Mouse (Mus musculus): Measurements from ENCODE around the gene Ugt2b5. TPM values are rescaled to one million over a fixed set of nuclear protein-coding genes. Genes with fewer than 3 reads are reported as not detected.
"Not testable (repeated sequence)": the region's sequence is repeated elsewhere in the genome, so short reads cannot be mapped to it uniquely, and the experiment has no call there.

Gene Ugt2b5
- not detected for total RNA-seq (2021)

DNA sequence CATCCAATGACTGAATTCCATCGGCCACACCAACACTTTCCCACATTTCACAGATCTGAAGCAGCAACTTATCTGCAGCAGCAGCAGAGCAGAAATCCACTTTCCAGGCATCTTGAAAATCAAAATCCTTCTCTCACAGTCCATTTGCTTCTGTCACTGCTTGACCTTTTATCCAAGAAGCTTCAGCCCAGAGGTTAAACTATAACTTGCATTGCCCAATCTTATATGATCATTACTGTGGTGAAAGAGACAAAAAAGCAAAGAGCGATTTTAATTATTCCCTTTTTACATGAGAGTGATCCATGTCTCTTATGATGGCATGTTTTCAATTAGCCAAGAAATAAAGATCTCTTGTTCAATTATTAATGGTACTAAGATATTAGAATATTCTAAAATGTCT is at the start of gene Ugt2b5:
Ugt2b5 (minus strand) TSS at position 123 of the 400 bp plus-strand sequence.
- intact Hi-C loops (cut with DNase I), result loop anchor here (5.0 kb wide), 1 partner anchor 253 kb away; no protein-coding TSS in a partner anchor
- DNase-seq, result not testable (repeated sequence)

GRCm38 (mm10) chr5:87175780-87176179 is 35.7 kb upstream of the Ugt2b5 start:
- DNase-seq; intact Hi-C loops (cut with DNase I): not testable (repeated sequence)

DNA sequence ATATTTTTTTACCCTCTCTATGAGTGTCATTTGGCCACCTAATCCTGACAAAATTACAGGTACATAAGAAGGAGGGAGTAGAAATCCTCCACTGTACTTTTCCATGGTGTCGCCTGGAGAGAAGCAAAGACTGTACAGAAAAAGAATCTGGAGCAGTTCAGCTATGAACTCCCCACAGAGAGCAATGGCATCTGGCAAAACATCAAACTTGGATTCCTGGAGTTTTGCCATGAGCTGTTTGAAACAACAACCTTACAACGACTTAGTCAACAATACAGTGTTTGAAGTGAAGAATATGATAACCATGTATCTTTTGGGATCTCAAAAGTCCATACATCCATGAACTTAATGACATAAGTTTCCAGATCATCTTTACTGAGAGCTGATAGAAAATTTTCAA is 34.6 kb upstream of the Ugt2b5 start:
- intact Hi-C loops (cut with DNase I), result no loop called here
- no peak for DNase-seq

DNA sequence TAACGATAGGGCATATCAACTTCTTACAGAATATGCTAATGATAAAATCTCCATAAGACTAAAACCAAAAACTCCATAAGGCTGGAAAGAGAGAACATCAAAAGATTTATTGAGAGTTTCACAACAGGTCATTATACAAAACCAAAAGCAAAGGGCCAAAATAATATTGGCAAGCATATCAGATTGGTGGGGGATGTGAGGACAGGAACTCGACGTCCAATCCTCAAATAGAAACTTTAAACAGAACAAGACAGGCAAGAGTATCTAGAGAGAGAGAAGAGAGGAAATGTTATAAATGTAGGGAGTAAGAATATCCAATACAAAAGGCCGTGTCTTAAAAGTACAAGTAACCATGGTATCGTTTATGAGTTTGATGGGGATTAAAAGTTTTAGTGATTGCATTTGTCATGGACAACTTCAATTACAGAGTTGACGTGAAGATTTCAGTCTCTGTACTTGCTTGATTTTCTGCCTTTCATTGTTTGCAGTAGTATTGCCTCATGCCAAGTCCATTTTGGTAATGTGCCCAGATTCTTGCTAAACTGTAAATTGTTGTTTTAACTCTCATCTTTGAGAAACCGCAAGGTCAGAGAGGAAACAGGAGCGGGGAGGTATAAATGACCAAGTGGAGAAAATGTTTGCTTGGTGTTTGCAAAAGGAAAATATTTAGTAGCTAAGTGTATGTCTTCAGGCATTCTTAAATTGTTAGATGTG is 7.8 kb upstream of the Ugt2b5 start:
- intact Hi-C loops (cut with DNase I), result no loop called here

DNA sequence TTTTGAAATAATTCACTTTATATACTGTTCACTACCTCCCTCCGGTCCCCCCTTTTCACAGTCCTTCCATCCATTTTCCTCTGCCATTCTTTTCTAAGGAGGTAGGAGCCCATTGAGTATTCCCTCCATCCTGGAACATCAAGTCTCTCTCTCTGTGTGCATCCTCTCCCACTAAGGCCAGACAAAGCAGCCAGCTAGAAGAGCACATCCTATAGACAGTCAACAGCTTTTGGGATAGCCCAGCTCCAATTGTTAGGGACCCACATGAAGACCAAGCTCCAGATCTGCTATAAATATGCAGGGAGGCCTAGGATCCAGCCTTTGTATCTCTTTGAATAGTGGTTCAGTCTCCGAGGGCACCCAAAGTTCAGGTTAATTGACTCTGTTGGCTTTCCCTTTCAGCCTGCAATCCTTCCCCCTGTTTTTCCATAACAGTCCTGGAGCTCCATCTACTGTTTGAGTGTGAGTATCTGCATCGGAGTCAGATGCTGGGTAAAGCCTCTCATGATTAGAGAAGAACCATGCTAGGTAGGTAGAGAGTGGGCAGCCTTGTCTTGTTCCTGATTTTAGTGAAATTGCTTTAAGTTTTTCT is 2.8 kb upstream of the Ugt2b5 start:
- intact Hi-C loops (cut with DNase I), result loop anchor here (2.0 to 5.0 kb wide), 2 partner anchors 256 to 292 kb away; no protein-coding TSS in a partner anchor
- peak; percentile 9 to 41 for DNase-seq

More for the DNA sequence above, 7.8 kb upstream of the Ugt2b5 start:
- DNase-seq, result no peak

DNA sequence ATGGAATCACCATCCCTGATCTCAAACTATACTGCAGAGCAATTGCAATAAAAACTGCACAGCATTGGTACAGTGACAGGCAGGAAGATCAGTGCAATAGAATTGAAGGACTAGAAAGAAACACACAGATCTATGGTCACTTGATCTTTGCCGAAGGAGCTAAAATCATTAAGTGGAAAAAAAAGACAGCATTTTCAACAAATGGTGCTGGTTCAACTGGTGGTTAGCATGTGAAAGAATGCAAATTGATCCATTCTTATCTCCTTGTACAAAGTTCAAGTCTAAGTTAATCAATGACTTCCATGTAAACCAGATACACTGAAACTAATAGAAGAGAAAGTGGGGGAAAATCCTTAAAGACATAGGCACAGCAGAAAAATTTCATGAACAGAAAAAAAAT is 36.4 kb downstream of the Ugt2b5 start:
- intact Hi-C loops (cut with DNase I); DNase-seq: not testable (repeated sequence)

GRCm38 (mm10) chr5:87092346-87093027 is 47.6 kb downstream of the Ugt2b5 start, which contains the start of gene Ugt2b36:
TSS of gene Ugt2b36 (minus strand) at chr5:87092555.
- no peak for DNase-seq
- intact Hi-C loops (cut with DNase I), result no loop called here

- intact Hi-C loops (cut with DNase I), result no loop called here
- DNase-seq, result no peak
These were observed 49.0 kb downstream of the Ugt2b5 start for GRCm38 (mm10) chr5:87091111-87091510.

- DNase-seq, result no peak
- intact Hi-C loops (cut with DNase I), result no loop called here
These were observed 50.9 kb downstream of the Ugt2b5 start for GRCm38 (mm10) chr5:87089264-87089663.

- no peak for DNase-seq
- intact Hi-C loops (cut with DNase I), result no loop called here
These were observed 53.8 kb downstream of the Ugt2b5 start for GRCm38 (mm10) chr5:87086269-87086668.

Other genes with a start within 250 kb of the Ugt2b5 start
- gene Ugt2b34, start 233.4 kb downstream of the Ugt2b5 start, total RNA-seq (2021), result not detected
- gene Ugt2b1, start 213.8 kb downstream of the Ugt2b5 start, total RNA-seq (2021), result not detected
- gene Ugt2b35, start 139.5 kb downstream of the Ugt2b5 start, total RNA-seq (2021), result not detected
- gene Ugt2b36, start 47.8 kb downstream of the Ugt2b5 start, total RNA-seq (2021), result not detected
- gene Ugt2b37, start 114.5 kb upstream of the Ugt2b5 start, total RNA-seq (2021), result not detected
- not detected for gene Ugt2a3, start 196.9 kb upstream of the Ugt2b5 start, total RNA-seq (2021)